Mouse (Mus musculus): ENCODE measurements around the gene Gm13275.
"Not testable (repeated sequence)": the region's sequence is repeated elsewhere in the genome, so short reads cannot be mapped to it uniquely, and the experiment has no call there.

Gene Gm13275

DNA sequence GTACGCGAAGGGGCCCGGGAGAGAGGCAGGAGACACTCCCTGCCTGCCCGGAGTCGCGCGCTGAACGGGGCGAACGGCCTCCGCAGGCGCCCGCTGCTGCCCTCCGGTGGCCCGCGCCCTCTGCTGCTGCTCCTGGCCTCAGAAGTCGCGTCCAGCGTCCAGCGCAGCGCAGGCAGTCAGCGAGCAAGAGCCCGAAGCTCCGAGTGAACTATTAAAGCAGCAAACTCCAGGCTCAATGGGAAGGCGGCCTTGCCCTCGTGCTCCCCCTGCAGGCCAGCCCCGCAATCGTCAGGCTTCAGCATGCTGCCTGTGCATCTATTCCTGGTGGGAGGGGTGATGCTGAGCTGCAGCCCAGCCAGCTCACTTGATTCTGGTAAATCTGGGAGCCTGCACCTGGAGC lies 2.8 kb downstream of the Gm13275 start, which contains the start of gene Gm13279:
TSS of gene Gm13279 (plus strand) at position 301 of the 400 bp plus-strand sequence.
- not testable (repeated sequence) for DNase-seq (ENCODE audit: low spot score in 2 of 2)

DNA sequence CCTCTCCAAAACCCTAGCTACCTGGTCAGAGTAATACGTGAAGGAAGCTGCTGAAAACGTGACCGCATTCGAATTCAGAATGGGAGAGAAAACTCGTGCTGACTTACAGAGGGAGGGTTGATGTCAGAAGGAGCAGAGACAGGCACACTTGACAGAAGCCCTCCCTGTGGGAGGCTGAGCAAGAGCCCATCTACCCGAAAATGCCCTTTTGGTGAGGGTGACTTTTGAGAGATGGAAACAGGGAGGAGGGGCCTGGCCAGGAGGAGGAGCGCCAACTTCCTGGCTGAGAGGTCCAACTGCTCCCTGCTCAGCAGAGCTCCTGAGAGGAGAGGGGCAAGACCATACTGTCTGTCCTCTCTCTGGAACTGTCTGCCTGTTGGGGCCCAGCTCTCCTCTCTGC lies 5.1 kb downstream of the Gm13275 start, which contains the start of gene Gm13285:
TSS of gene Gm13285 (plus strand) at position 301 of the 400 bp plus-strand sequence.
- not testable (repeated sequence) for DNase-seq (ENCODE audit: low spot score in 2 of 2)

DNA sequence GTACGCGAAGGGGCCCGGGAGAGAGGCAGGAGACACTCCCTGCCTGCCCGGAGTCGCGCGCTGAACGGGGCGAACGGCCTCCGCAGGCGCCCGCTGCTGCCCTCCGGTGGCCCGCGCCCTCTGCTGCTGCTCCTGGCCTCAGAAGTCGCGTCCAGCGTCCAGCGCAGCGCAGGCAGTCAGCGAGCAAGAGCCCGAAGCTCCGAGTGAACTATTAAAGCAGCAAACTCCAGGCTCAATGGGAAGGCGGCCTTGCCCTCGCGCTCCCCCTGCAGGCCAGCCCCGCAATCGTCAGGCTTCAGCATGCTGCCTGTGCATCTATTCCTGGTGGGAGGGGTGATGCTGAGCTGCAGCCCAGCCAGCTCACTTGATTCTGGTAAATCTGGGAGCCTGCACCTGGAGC lies 8.7 kb downstream of the Gm13275 start, which contains the start of gene Gm13287:
TSS of gene Gm13287 (plus strand) at position 301 of the 400 bp plus-strand sequence.
- not testable (repeated sequence) for DNase-seq (ENCODE audit: low spot score in 2 of 2)

DNA sequence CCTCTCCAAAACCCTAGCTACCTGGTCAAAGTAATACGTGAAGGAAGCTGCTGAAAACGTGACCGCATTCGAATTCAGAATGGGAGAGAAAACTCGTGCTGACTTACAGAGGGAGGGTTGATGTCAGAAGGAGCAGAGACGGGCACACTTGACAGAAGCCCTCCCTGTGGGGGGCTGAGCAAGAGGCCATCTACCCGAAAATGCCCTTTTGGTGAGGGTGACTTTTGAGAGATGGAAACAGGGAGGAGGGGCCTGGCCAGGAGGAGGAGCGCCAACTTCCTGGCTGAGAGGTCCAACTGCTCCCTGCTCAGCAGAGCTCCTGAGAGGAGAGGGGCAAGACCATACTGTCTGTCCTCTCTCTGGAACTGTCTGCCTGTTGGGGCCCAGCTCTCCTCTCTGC lies 10.9 kb downstream of the Gm13275 start, which contains the start of gene Gm13288:
TSS of gene Gm13288 (plus strand) at position 301 of the 400 bp plus-strand sequence.
- DNase-seq (ENCODE audit: low spot score in 2 of 2), result not testable (repeated sequence)

DNA sequence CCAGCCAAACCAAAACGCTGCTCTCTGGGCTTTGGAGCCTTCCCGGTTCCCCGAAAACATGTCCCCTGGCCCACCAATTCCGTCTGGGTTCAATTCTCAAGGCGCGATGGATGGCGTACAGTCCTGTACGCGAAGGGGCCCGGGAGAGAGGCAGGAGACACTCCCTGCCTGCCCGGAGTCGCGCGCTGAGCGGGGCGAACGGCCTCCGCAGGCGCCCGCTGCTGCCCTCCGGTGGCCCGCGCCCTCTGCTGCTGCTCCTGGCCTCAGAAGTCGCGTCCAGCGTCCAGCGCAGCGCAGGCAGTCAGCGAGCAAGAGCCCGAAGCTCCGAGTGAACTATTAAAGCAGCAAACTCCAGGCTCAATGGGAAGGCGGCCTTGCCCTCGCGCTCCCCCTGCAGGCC lies 11.5 kb downstream of the Gm13275 start:
- peak in 1 of 2 experiments; percentile 3 for DNase-seq (ENCODE audit: low spot score in 2 of 2)

DNA sequence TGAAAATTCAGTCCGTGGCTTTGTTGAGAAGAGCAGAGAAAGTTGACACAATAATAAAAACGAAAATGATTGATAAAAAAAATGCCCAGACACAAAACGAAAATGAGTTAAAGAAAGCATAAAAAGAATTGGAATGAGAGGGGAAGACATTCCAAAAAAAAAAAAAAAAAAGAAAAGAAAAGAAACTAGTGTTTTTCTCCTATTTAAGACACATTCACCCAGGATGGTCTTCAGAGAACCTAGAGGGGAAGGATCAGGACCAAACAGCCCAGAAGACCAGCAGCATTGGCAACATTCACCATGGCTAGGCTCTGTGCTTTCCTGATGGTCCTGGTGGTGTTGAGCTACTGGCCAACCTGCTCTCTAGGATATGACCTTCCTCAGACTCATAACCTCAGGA lies 21.6 kb downstream of the Gm13275 start, which contains the start of gene Ifna7:
TSS of gene Ifna7 (plus strand) at position 301 of the 400 bp plus-strand sequence.
- DNase-seq (ENCODE audit: low spot score in 2 of 2), result no peak

DNA sequence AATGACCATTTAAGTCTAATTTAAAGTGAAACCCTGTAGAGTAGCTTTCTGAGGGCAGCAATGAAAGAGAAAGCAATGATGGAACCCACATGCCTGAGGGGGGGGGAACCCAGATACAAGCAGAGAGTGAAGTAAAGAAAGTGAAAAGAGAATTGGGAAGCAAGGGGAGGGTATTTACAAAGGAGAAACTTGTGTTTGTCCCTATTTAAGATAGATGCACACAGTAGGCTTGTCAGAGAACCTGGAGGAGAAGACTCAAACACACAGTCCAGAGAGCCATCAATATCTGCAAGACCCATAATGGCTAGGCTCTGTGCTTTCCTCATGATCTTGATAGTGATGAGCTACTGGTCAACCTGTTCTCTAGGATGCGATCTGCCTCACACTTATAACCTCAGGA lies 25.4 kb downstream of the Gm13275 start, which contains the start of gene Ifna11:
TSS of gene Ifna11 (plus strand) at position 301 of the 400 bp plus-strand sequence.
- no peak for DNase-seq (ENCODE audit: low spot score in 2 of 2)

DNA sequence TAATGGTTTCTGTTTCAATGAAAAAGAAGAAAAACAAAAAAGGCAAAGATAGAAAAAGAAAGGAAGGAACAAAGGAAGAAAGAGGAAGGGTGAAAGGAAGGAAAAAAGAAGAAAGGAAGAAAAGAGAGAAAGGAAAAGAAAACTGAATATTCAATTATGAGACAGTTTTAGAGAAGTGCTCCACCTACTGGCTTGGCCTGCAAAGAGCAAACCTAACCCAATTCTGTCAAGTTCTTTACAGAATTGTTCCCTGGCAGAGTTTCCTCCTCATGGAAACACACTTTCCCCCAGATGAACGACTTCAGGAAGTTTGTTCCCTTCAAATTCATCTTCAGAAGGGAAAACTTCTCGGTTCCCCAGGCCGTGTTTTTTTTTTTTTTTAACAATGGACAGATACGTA lies 28.7 kb downstream of the Gm13275 start:
- DNase-seq (ENCODE audit: low spot score in 2 of 2), result no peak

DNA sequence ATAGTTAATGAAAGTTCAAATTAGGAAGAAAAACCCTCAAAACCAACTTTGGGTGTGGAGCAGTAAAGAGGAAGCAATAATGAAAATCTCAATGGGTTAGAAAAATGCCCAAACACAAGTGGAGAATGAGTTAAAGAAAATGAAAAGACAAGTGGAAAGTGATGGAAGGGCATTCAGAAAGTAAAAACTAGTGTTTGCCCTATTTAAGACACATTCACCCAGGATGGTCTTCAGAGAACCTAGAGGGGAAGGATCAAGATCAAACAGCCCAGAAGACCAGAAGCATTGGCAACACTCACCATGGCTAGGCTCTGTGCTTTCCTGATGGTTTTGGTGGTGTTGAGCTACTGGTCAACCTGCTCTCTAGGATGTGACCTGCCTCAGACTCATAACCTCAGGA lies 32.8 kb downstream of the Gm13275 start, which contains the start of gene Ifna6:
TSS of gene Ifna6 (plus strand) at position 301 of the 400 bp plus-strand sequence.
- not testable (repeated sequence) for DNase-seq (ENCODE audit: low spot score in 2 of 2)

DNA sequence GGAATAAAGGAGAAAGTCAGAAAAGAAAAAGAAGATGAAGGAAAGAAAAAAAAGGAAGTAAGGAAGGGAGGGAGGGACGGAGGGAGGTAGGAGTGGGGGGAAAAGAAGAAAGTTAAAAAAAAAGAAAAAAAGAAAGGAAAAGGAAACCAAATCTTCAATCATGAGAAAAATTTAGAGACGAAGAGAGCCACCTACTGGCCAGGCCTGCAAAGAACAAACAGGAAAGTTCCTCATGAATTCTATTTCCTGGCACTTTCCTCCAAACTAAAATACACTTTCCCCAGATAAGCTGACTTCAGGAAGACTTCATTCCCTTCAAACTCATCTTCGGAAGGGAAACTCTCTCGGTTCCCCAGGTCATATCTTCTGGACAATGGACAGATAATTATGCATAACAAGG lies 36.2 kb downstream of the Gm13275 start:
- peak in 1 of 2 experiments; percentile 27 for DNase-seq (ENCODE audit: low spot score in 2 of 2)

DNA sequence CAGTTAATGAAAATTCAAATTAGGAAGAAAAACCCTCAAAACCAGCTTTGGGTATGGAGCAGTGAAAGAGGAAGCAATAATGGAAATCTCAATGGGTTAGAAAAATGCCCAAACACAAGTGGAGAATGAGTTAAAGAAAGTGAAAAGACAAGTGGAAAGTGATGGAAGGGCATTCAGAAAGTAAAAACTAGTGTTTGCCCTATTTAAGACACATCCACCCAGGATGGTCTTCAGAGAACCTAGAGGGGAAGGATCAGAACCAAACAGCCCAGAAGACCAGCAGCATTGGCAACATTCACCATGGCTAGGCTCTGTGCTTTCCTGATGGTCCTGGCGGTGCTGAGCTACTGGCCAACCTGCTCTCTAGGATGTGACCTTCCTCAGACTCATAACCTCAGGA lies 40.9 kb downstream of the Gm13275 start, which contains the start of gene Ifna5:
TSS of gene Ifna5 (plus strand) at position 301 of the 400 bp plus-strand sequence.
- not testable (repeated sequence) for DNase-seq (ENCODE audit: low spot score in 2 of 2)

DNA sequence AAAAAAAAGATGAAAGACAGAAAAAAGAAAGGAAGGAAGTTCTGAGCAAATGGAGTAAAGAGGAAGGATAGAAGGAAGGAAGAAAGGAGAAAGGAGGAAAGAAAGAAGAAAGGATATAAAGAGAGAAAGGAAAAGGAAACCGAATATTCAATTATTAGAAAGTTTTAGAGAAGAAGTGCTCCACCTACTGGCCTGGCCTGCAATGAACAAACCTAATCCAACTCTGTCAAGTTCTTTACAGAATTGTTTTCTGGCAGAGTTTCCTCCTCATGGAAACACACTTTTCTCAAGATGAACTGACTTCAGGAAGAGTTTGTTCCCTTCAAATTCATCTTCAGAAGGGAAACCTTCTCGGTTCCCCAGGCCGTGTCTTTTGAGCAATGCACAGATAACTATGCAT lies 44.5 kb downstream of the Gm13275 start:
- DNase-seq (ENCODE audit: low spot score in 2 of 2), result peak in 1 of 2 experiments; percentile 7

DNA sequence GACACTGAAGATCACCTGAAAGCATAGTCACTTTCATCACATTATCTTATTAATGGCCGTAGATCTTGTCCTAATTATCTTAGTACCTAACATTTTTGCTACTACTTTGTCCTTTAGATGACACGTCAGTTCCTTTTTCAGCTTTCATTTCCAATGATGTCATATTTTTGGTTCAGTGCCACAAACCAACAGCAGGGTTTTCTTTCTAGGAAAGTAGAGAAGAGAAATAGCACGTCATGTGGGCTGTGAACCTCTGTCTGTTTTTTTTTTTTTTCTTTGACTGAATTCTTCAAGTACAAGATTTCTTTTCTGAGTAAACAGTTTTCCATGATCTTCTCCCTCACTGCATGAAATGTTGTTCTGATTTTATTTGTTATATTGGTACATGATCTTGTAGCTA lies 45.8 kb downstream of the Gm13275 start:
- no peak for DNase-seq (ENCODE audit: low spot score in 2 of 2)

DNA sequence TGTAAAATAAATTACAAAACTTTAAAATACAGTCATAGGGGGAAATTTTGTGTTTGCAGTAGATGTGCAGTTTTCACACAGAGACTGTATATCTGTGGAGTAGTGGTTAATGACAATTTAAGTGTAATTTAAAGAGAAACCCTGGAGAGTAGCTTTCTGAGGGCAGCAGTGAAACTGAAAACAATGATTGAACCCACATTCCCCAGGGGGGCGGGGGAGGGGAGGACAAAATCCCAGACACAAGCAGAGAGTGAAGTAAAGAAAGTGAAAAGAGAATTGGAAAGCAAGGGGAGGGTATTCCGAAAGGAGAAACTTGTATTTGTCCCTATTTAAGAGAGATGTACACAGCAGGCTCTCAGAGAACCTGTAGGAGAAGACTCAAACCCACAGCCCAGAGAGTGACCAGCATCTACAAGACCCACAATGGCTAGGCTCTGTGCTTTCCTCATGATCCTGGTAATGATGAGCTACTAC lies 47.2 kb downstream of the Gm13275 start, which contains the start of gene Ifna4:
TSS of gene Ifna4 (plus strand) at position 424 of the 474 bp plus-strand sequence.
- DNase-seq (ENCODE audit: low spot score in 2 of 2), result no peak
